Mouse (Mus musculus): Measurements from ENCODE around the gene Ankrd36.
"Not testable (repeated sequence)": the region's sequence is repeated elsewhere in the genome, so short reads cannot be mapped to it uniquely, and the experiment has no call there.

The Ankrd36 gene

GRCm38 (mm10) chr11:5569474-5569873 is at the start of gene Ankrd36:
Ankrd36 (plus strand) TSS chr11:5569684.
- in situ Hi-C loops (cut with MboI, MseI) = no loop called here

- in situ Hi-C loops (cut with MboI, MseI) = loop anchor here (5.0 kb wide), 1 partner anchor 33 kb away; no protein-coding TSS in a partner anchor
Observed at GRCm38 (mm10) chr11:5520412-5521265, 48.8 kb upstream of the Ankrd36 start, which contains the start of gene Xbp1. Xbp1 (plus strand) TSS chr11:5520659.

GRCm38 (mm10) chr11:5521266-5521515 is 48.3 kb upstream of the Ankrd36 start:
- in situ Hi-C loops (cut with MboI, MseI) = loop anchor here (5.0 kb wide), 1 partner anchor 34 kb away; no protein-coding TSS in a partner anchor

GRCm38 (mm10) chr11:5521516-5522291 is 47.8 kb upstream of the Ankrd36 start:
- in situ Hi-C loops (cut with MboI, MseI) = loop anchor here (5.0 kb wide), 1 partner anchor 34 kb away; no protein-coding TSS in a partner anchor

GRCm38 (mm10) chr11:5522798-5523415 is 46.6 kb upstream of the Ankrd36 start:
- in situ Hi-C loops (cut with MboI, MseI) = loop anchor here (5.0 kb wide), 1 partner anchor 36 kb away; no protein-coding TSS in a partner anchor

GRCm38 (mm10) chr11:5525418-5525817 is 44.1 kb upstream of the Ankrd36 start:
- in situ Hi-C loops (cut with MboI, MseI) = no loop called here

GRCm38 (mm10) chr11:5526573-5527439 is 42.7 kb upstream of the Ankrd36 start:
- in situ Hi-C loops (cut with MboI, MseI) = no loop called here

- in situ Hi-C loops (cut with MboI, MseI) = no loop called here
Observed at GRCm38 (mm10) chr11:5527865-5528523, 41.5 kb upstream of the Ankrd36 start.

- in situ Hi-C loops (cut with MboI, MseI) = no loop called here
Observed at GRCm38 (mm10) chr11:5528841-5529240, 40.6 kb upstream of the Ankrd36 start.

GRCm38 (mm10) chr11:5530172-5530571 is 39.3 kb upstream of the Ankrd36 start:
- in situ Hi-C loops (cut with MboI, MseI) = no loop called here

GRCm38 (mm10) chr11:5530717-5531116 is 38.8 kb upstream of the Ankrd36 start:
- in situ Hi-C loops (cut with MboI, MseI) = no loop called here

GRCm38 (mm10) chr11:5533108-5533507 is 36.4 kb upstream of the Ankrd36 start:
- in situ Hi-C loops (cut with MboI, MseI) = no loop called here

- in situ Hi-C loops (cut with MboI, MseI) = not testable (repeated sequence)
Observed at GRCm38 (mm10) chr11:5537454-5537853, 32.0 kb upstream of the Ankrd36 start.

GRCm38 (mm10) chr11:5540331-5540730 is 29.2 kb upstream of the Ankrd36 start:
- in situ Hi-C loops (cut with MboI, MseI) = no loop called here

- in situ Hi-C loops (cut with MboI, MseI) = no loop called here
Observed at GRCm38 (mm10) chr11:5541230-5541798, 28.2 kb upstream of the Ankrd36 start.

GRCm38 (mm10) chr11:5541799-5542481 is 27.5 kb upstream of the Ankrd36 start, which contains the start of gene Ccdc117:
Ccdc117 (minus strand) TSS chr11:5542187.
- in situ Hi-C loops (cut with MboI, MseI) = no loop called here

GRCm38 (mm10) chr11:5542482-5543185 is 26.9 kb upstream of the Ankrd36 start:
- in situ Hi-C loops (cut with MboI, MseI) = no loop called here

- in situ Hi-C loops (cut with MboI, MseI) = no loop called here
Observed at GRCm38 (mm10) chr11:5543281-5543680, 26.2 kb upstream of the Ankrd36 start.

- in situ Hi-C loops (cut with MboI, MseI) = not testable (repeated sequence)
Observed at GRCm38 (mm10) chr11:5544709-5545108, 24.8 kb upstream of the Ankrd36 start.

Measured in T-helper 2 cell (primary cell).